Mouse (Mus musculus) kidney, adult 18-20 months (tissue): ENCODE measurements around the gene Ank3.

Experiments
- DNase-seq: peaks from one replicate; pipeline ENCODE4 v3.0.0; 2021

Ank3 gene

DNA sequence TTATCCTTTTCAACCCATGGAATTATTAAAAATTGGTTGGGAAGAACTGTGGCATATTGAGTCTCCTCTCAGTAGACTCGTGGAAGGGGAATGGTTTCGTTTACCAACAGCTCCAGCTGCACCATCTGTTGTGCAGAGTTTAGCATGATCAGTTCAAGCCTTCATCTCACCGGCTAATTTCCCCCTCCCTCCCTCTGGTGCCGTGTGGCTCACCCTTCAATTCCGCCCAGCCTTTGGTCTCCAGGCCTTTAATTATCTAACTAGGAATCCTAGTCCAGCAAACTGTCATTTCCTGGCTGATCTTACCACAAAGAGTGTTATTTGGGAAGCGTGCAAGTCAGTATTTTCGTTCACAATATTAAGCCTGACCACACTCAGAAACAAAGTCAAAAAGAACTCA, 393.4 kb downstream of the Ank3 start:
- no peak for DNase-seq

DNA sequence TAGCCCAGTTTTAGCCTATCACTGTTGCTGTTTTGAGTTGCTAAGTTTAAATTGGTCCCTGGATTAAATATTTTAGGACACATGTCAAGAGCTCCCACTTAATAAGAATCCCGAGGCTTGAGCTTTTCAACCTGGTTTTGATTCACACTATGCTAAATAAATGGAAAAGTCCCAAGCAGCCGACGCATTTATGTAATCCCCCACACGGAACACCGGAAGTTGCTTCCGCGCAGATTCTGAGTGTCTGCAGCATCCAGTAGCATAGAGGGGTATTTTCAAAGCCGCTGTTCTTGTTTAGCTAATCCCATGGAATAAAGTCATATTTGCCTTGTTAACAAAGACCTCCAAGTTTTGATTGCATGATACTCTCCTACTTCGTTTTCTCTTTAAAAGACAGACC, 393.8 kb downstream of the Ank3 start:
- no peak for DNase-seq

DNA sequence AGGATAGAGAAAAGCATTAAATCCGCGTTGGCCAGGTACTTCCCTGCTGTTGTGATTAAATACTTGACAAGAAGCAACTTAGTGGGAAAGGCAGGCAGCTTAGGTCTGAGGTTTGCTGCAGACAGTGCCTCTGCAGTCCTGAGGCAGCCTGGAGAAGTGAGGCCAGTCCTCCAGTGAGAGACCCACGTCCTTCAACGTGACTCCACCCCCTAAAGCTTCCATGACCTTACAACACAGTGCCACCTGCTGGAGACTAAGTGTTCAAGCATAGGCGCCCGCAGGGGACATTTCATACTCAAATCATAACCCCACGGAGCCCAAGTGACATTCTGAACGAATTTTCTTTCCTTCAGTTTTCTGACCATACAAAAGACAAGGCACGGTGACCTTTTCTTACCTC, 394.5 kb downstream of the Ank3 start:
- peak; percentile 57 for DNase-seq

DNA sequence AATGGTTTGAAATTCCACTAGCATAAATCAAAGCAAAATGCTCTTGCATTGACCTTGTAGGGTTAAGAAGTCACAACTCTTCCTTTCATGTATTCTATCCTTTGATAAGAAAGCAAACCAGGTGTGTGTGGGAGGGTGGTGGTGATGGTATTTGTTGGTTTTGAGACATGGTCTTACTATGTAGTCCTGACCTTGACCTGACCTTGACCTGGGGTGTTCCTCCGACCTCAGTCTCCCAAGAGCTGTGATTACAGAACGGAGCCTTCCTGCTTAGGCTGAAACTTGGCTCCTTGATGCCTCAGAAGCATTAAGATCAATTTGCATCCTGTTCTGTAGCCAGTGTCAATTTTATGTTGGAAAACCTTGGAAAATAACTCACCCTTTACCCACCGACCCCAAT, 397.1 kb downstream of the Ank3 start:
- no peak for DNase-seq

DNA sequence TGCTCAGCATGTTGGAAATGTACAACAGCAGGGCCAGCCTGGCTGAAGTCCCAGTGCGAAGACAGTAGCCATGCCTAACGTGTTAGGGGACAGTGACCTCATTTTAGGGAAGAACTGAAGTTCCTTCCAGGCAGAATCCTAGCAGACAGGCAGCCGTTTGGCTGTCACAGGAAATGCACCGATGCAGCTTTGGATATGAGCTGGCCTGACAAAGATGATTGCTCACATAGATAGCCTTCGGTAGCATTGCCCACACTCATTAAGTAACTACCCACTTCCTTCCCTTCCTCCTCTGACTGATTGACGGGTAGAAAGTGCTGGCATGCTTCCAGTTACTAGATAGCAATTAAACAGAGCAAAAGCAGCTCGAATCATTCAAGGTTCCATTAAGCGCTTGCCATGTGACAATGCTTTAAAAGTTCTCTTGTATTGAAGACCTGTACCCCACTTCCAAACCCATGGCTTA, 397.9 kb downstream of the Ank3 start:
- DNase-seq, result no peak

DNA sequence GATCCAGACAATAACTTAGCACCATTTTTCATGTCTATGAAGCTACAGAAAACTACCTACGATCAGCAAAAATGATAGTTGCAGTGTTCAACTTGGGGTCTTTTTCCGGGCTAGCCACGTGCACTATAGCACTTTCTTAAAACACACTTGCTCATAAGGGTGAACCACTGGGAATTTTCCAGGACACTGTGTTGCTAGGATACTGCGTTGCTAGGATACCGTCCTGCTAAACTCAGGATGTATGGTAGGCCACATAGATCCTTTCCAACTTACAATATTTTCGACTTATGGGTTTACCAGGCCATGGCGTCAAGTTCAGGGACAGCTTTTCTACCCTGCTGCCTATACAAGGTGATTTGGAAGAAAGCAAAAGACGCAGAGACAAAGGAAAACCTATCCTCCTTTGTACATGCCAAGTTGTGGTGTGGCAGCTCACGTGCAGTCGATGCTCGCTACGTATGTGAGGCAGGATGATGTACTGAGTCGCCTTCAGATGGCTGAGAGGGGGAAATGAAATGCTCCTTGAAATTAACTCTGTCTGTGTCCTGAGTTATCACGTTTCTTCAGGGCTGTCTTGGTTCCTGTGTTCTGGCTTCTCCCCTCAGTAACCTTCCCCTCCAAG, 404.7 kb downstream of the Ank3 start:
- no peak for DNase-seq

DNA sequence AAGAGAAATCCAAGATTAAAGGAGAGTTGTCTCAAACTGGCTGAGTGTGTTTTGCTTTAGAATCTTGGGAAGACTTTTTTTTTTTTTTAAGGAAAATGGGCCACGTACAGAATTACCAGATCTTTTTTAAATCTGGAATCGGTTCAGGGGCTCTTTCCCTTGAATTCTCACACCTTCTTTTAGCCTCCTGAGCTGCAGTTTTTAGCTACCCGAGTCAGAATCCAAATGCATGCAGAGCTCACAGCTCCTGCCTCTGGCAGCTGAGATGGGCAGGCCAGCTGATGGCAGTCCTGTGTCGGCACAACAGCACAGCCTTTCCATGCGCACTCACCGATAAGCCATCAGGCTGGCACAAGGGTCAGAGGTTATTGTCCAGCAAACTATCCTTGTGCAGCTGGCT, 406.0 kb downstream of the Ank3 start:
- DNase-seq, result no peak

DNA sequence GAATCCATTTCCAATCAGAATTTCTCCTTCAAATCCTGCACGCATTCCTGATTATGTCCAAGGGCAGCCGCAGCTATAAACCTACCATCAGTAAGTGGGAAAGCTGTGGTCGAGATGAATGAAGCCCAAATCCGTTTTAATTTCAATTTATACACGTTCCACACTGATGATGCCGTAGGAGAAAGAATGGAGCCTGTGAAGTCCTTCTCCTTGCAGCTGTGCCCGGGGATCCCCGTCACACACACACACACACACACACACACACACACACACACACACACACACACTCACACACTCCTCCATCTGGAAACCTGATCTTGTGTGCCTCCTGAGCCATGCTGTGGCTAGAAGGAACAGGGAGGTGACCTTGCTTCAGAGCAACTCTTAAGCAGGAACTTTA, 412.2 kb downstream of the Ank3 start:
- DNase-seq, result no peak

DNA sequence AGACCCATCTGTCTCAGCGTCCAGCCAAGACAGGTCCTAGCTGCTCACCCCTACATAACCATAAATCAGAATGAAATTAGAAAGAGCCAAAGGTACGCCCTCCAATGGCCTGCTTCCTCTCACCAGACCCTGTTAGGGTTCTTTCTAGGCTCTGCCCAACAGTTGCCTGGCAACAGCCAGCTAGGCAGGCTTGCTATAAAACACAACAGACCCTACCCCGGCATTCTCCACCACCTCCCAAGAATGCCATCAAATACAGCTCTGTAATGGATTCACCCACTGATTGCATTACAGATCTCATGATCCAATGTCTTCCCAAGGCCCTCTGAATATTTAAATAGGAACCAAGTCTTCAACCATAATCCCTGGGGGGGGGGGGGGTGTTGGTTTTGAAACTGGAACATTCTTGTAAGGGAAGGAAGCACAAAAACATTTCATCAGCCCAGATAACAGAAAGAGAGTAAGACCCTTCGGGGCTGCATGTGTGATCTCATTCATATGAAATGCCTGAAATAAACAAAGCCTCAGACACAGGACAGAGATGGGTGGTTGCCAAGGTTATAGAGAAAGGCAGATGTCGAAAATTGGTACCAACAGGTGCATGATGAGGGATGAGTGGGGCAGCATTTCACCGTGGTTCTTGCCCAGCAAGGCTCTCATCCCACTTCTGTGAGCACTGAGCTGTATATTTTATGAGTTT, 415.4 kb downstream of the Ank3 start:
- no peak for DNase-seq

DNA sequence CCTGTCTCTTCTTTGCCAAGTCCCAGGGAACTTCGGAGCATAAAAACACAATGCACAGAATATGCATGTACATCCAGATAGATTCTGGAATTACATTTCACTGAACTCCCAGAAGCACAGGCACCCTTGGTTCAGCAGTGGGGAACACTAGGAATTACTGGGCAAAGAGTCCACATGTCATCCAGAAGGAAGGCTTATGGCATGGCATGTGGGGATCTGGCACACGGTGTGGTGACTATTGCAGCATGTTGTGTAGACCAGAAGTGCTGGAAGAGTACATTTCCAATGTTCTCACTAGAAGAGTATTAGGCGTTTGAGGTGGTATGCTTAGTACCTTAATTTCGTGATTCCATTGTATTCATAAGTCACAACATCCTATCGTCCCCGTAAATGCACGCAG, 422.7 kb downstream of the Ank3 start:
- DNase-seq, result no peak

DNA sequence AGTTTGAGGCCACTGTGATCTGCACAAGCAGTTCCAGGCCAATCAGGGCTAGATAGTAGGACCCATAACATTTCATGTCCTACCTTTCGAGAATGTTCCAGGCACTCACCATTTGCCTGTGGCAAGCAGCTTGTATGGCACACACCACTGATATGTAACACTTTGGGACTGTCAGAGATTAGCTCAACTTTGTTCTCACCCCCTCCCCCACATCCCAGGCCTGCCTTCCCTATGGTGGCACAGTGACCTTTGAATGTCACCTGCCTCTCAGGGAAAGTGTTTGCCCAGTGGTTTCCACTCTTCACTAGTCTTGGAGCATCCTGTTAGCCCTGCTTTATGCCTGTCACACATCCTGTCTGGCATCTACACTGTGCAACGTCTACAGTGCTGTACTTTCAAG, 430.2 kb downstream of the Ank3 start:
- peak; percentile 15 for DNase-seq

DNA sequence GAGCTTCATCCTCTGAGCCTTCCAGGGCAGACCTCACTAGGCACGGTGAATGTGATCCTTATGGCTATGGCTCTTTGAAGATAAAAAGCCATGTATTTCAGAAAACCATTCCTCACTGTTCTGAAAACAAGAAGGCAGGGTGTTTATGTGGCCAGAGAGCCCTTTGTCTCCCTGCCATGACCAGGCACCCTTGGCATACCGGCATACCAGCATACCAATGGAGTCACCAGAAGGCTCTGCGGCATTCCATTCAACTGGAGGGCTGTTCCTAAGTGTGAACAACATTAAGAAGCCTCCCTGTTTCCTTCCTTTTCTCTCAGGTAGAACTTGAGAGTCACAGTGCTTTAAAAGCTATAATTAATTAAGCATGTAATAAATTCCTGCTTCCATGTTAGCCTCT, 430.7 kb downstream of the Ank3 start:
- peak; percentile 19 for DNase-seq

DNA sequence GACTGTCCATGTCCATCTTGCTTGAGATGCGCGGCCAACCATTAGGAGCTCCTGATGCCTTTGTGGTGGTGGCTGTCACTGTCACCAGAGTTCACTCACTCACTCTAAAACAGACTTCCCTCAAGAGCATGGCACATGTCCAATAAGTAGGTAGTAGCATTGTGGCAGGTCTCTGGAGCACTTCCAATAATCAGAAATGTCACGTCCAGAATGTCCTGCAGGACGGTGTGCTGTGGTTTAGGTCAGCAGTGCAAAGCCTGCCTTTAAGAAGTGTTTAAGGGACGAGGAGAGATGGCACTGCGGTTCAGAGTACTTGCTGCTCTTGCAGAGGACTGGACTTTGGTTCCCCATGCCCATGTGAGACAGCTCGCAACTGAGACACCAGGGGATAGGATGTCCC, 433.0 kb downstream of the Ank3 start:
- no peak for DNase-seq

DNA sequence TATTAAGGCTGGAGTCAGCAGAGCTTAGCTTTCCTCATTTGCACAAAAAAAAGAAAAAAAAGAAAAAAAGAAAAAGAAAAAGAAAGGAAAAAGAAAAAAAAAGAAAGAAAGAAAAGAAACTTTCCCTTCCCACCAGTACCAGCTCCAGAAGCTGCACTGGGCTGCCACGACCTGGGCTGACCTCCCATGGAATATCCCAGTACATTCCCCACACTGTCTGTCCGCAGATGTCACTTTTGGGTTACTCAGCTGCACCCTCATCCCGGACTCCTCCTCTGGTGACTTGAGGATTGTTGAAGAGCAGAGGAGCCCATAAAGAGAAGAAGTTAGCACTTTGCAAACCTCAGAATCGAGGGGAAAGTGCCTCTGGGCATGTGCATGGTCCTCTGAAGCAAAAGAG, 433.7 kb downstream of the Ank3 start:
- no peak for DNase-seq

DNA sequence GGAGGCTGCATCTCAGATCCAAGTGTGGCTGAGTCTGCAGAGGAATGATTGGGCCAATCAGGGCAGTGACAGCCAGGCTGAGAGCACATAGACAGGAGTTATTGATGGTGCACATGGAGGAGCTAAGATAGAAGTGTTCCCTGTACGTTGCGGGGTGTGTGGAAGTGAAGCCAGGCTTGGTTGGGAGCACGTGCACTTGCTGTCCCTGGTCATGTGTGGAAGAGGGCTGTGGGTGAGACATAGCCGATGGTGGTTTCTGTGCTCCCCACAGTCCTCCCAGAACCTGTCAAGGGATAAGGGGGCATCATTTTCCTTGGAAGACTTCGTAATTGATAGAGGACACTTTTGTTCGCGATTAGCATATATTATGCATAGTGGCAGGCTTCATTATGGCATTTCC, 434.2 kb downstream of the Ank3 start:
- no peak for DNase-seq

DNA sequence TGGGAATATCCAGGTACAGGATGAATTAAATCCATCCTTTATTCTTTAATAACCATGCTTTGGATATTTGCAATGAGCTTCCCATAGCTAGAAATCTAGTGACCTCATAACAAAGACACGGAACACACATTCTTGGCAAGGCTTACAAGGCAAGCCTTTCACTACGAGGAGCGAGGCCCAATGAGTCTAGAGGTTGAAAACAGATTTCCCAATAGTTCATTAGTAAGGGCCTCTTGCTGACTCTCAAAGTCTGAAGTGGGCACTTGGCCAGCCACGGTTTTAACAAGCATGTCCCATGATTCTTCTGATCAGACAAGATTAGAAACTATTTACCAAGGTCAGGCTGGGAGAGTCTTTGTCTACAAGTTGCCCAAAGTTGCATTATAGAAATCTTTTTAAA, 436.1 kb downstream of the Ank3 start:
- DNase-seq, result peak; percentile 29

DNA sequence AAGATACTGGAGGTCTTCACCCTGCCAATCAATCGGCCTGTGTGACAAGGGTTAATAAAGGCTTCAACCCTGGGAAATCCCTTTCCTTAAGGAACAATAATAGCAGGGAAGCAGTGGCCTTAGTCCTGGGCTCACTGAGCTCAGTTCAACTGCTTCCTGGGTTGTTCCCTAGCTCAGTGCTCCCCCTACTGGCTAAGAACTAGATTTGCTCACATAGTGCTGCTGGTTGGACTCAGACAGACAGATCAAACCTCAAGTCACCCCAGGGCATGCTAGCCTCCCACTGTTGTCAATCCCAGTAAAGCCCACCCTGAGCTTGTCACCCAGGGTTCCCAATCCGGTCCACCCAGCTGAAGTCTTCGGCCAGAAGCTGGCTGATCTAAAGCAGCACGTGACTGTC, 447.2 kb downstream of the Ank3 start:
- DNase-seq, result peak; percentile 28

DNA sequence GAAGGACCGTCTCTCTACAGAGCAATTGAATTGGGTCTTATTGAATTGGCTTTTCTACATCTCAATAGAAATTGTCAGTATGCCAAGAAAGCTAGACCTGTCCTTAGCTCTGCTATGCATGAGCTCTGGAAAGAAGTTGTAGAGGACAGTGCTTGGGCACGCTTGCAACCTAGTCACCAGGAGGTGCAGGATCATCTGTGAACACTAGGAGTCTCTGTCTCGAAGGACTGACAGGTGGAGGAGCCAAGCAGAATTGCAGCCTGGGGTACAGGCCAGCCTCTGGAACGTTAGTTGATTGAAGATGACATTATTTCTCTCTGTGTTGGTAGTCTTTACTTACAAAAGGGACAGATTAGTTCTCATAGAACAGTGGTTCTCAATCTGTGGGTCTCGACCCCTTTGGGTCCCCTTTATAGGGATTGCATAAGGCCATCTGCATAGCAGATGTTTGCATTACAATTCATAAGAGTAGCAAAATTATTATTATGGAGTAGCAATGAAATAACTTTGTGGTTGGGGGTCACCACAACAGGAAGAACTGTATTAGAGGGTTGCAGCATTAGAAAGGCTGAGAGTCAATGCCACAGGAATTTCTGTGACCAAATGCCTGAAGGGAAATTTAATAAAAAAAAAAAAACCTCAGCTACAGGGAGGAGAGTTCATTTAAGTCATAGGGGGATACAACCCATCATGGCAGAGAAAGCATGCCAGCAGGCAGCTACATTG, 454.0 kb downstream of the Ank3 start:
- no peak for DNase-seq

DNA sequence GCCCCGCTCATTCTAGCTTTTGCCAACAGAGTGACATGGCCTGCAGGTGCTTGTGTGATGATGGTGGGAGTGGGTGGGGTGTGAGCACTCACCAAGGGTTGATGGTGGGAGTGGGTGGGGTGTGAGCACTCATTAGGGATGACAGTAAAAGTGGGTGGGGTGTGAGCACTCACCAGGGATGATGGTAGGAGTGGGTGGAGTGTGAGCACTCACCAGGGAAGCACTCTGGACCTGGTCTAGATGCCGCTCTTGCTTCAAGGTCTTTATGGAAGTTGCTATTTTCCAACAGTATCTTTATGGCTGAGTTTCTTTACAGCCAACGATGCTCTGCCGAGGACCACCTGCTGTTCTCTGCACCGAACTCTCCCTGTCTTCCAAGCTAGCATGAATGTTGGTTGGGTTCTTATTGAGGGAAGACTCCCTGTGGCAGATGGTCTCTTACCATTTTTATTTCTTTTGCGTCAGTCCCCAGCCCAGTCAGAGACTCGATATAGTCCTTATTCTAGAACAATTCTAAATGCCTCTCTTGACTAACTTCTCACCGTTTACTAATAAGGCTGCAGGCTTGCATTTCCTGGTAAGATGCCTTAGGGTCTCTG, 456.1 kb downstream of the Ank3 start:
- no peak for DNase-seq

DNA sequence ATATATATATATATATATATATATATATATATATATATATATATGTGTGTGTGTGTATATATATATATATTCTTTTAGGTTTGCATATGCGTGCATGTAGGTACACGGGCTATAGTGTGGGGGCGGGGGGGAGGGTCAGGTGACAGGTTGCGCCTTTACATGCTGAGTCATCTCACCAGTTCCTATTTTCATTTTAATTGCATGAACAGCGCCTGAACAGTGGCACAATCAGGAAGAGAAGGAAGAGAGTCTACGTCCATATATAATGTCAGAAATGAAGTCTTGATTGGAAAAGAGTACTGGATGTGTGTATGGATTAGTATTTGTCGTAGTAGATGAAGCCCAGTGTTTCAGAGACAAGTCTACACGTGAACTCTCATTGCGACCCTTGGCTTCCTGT, 459.4 kb downstream of the Ank3 start:
- DNase-seq, result no peak

DNA sequence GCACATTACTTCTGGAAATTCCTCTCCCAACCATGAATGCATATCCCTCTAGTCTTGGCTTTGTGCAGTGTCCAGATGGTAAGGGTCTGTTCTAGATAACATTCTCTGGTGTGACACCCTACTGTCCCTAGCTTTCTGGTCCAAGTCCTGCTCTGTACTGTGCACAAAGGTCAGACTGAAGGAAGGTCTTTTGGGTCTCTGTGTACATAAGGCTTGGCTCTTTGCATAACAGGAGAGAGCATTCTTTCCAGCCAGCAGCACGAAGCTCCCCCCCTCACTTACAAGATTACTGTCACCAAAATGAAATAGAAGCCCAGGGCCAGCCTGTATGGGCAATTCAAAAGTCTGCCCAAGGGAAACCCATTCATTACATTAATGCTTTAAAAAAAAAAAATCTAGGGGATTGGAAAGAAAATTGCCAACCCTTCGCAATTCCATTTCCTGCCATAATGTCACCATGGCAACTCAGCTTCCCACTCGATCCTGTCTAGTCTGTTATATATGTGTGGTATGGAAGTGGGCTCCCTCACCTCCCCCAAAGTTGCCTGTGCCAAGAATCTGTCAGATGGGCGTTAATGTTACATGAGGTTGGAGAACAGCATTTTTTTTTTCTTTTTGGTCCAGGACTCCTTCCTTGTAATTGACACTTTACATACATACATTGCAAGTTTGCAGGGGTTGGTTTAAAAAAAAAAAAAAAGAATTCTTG, 460.5 kb downstream of the Ank3 start:
- DNase-seq, result no peak

DNA sequence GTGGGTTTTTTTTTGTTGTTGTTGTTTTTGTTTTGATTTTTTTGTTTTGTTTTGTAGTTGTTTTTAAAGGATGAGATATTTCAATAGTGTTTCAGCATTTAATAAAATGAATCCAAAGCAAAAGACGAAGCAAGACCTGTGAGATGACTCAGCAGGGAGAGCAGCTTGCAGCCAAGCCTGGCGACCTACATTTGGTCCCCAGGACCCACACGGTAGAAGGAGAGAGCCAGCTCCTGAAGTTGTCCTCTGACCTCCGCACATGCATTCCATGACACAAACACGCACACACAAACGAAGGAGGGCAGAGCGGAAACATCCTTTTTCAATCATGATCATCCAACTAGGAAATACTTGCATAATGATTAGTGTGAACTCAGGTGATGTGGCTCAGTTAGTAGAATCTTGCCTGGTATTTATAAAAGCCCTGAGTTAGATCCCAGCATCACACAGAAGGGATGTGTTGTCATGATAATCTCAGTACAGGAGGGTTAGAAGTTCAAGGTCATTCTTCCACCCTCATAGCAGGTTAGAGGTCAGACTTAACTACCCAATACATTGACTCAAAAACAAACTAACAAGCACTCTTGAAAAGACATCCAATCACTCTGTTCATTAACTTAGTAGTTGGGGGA, 461.4 kb downstream of the Ank3 start:
- no peak for DNase-seq

DNA sequence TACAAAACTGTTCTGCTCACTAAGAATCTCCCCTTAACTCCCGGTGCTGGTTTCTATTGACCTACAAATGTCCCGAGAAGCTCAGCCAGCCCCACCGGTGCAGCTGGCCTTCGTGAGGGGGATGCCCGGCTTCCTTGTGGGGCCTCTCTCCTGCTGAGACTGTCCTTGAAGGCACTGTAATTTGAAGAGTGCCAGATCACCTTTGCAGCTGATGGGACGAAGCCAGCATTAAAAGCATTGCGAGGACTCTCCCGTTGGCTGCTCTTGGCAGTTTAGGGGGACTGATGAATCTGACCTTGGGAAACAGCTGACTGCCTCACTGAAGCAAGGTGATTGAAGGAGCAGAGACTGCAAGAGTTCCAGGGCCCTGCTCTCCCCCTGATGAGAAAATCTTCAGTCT, 464.3 kb downstream of the Ank3 start:
- DNase-seq, result no peak
